Mouse (Mus musculus): ENCODE measurements around the gene Lmf1. TPM values are rescaled to one million over a fixed set of nuclear protein-coding genes. Genes with fewer than 3 reads are reported as not detected.
A peak's percentile ranks its signal among the peaks of the same experiment; 100 is the strongest.

Gene Lmf1
- polyA plus RNA-seq, 1 experiment from 2014 or later, result 34.9 TPM

DNA sequence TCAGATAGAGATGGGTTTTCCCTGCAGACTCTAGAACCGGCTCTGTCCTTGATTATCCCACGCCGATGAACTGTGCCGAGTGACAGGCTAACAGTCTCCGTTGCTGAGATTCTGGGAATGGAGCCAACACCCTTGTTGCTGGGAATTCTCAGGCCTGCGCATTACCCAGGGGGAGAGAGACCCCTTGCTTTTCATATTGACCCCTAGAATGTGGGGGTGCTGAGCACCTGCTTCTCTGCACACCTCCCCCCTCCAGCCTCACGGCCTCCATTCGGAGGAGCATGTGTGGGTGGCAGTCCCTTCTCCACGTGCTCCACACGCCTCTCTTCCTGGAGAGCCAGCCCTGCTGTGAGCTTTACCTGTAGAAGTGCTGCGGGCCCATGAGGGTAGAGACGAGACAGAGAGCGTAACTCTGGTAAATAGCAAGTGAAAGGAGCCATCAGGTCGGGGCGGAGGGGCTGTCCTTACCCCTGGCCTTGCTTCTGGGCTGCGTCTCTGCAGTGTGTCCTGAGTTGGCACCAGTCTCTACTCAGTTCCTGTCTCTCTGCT, 39.7 kb downstream of the Lmf1 start:
- H3K27ac ChIP-seq (ENCODE audit: low read depth, low read length), result no peak overlapping the region; the same call in 1 of the 2 replicates
- peaks cover 6% of the 10 kb centered on the region for H3K4me1 ChIP-seq (ENCODE audit: control insufficient read depth, insufficient read depth, low read length)
- no peak overlapping the region for H3K4me2 ChIP-seq
- H3K27me3 ChIP-seq (ENCODE audit: control insufficient read depth, insufficient read depth, low read length), result no peaks in the 10 kb centered on the region
- no peak overlapping the region for H3K4me3 ChIP-seq (ENCODE audit: low read depth, low read length)
- peaks cover 3% of the 10 kb centered on the region; the same call in 1 of the 2 replicates for H3K36me3 ChIP-seq (ENCODE audit: control insufficient read depth, insufficient read depth, low read length)
- WGBS (ENCODE audit: insufficient replicate concordance), result 55% methylated on average over 16 of the region's 16 CpGs
- H3K9me3 ChIP-seq (replicated peaks; ENCODE audit: control insufficient read depth, low read length), result no peaks in the 10 kb centered on the region
- 0 out of 2 replicates have a peak, but pooled peaks have one; percentile 10 for ATAC-seq (replicated peaks; ENCODE audit: insufficient number of reproducible peaks, low FRiP score, low TSS enrichment)
- H3K9ac ChIP-seq (ENCODE audit: low read depth, low read length), result no peak overlapping the region

DNA sequence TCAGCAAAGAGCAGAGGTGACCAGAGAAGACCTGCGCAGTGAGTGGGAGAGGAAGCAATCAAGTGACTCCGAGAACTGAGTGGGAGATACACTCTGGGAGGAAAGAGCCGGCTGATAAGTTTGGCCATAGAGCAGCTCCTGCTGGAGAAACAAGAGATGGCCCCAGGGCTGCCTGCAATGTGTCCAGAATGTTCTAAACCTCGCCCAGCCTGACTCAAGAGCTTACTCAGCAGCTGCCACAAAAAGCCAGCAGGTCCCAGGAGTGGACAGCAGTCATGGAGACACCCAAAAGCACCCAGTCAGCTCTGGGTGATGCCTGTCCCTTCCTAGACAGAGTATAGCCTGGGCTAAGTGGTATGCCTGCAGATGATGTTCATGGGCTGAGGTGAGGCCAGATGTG, 44.6 kb downstream of the Lmf1 start:
- Histone ChIP-seq H3K27me3 (ENCODE audit: control insufficient read depth, insufficient read depth, low read length) (no peaks in the 10 kb centered on the region), H3K27ac (ENCODE audit: low read depth, low read length) (no peak overlapping the region), H3K4me2 (no peak overlapping the region), H3K9me3 (replicated peaks; ENCODE audit: control insufficient read depth, low read length) (no peaks in the 10 kb centered on the region), H3K36me3 (ENCODE audit: control insufficient read depth, insufficient read depth, low read length) (peaks cover 3% of the 10 kb centered on the region; the same call in 1 of the 2 replicates), H3K9ac (ENCODE audit: low read depth, low read length) (no peak overlapping the region), H3K4me3 (ENCODE audit: low read depth, low read length) (no peak overlapping the region), H3K4me1 (ENCODE audit: control insufficient read depth, insufficient read depth, low read length) (peaks cover 19% of the 10 kb centered on the region)
- no peak for ATAC-seq (replicated peaks; ENCODE audit: insufficient number of reproducible peaks, low FRiP score, low TSS enrichment)
- 82% methylated on average over 4 of the region's 4 CpGs for WGBS (ENCODE audit: insufficient replicate concordance)

DNA sequence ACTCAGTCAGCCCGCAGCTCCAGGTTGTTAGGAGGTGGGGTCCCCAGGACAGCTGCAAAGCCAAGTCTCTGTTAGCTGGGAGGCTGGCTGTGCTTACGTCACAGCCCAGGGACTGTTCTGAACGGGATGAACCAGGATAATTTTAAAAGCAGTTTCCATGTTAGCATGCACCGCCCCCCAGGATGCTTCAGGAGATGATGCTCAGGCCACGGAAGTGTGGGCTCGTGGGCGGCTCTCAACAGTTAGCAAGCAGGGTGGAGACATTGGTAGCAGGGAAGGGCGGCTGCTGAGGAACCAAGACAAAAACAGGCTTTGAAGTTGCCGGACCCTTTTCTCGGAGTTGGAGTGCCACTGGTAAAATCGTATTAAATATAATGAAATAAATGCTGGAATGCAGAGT, 45.0 kb downstream of the Lmf1 start:
- H3K36me3 ChIP-seq (ENCODE audit: control insufficient read depth, insufficient read depth, low read length), result peaks cover 3% of the 10 kb centered on the region; the same call in 1 of the 2 replicates
- no peak for ATAC-seq (replicated peaks; ENCODE audit: insufficient number of reproducible peaks, low FRiP score, low TSS enrichment)
- no peak overlapping the region for H3K4me3 ChIP-seq (ENCODE audit: low read depth, low read length)
- no peaks in the 10 kb centered on the region for H3K27me3 ChIP-seq (ENCODE audit: control insufficient read depth, insufficient read depth, low read length)
- peaks cover 14% of the 10 kb centered on the region for H3K4me1 ChIP-seq (ENCODE audit: control insufficient read depth, insufficient read depth, low read length)
- no peaks in the 10 kb centered on the region for H3K9me3 ChIP-seq (replicated peaks; ENCODE audit: control insufficient read depth, low read length)
- no peak overlapping the region for H3K27ac ChIP-seq (ENCODE audit: low read depth, low read length)
- no peak overlapping the region for H3K9ac ChIP-seq (ENCODE audit: low read depth, low read length)
- H3K4me2 ChIP-seq, result no peak overlapping the region
- 83% methylated on average over 11 of the region's 11 CpGs for WGBS (ENCODE audit: insufficient replicate concordance)

DNA sequence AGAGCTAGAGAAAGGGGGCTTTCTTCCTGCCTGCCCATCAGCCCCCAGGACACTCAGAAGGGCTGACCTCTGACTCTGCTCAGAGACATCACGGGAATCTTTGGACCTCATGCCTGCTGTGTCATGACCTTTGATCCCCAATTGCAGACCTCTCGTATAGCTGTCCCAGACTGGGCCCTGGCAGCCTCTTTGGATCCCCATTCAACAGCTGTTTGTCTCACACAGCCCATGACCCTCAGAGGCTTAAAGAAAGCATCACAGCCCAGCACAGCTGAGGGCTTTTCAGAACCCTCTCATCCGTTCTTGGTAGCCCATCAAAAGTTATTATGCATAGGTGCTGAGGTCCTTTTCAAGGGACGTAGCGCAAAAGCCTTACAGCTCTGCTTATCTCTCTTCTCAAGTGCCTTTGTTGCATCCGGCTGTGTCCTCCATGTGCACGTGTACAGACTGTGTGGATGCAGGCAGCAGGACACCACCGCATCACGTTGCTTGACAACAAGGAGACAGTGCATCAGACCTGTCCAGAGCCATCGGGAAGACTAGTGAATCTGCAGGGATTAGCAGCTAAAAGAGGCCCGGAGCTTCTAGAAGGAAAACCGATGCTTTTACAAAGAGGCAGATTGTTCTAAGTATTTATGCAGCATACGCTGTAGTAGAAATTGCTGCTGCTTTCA, 45.7 kb downstream of the Lmf1 start:
- Histone ChIP-seq H3K27ac (ENCODE audit: low read depth, low read length) (no peak overlapping the region), H3K36me3 (ENCODE audit: control insufficient read depth, insufficient read depth, low read length) (peaks cover 3% of the 10 kb centered on the region; the same call in 1 of the 2 replicates), H3K9me3 (replicated peaks; ENCODE audit: control insufficient read depth, low read length) (no peaks in the 10 kb centered on the region), H3K4me1 (ENCODE audit: control insufficient read depth, insufficient read depth, low read length) (peaks cover 14% of the 10 kb centered on the region), H3K9ac (ENCODE audit: low read depth, low read length) (no peak overlapping the region), H3K27me3 (ENCODE audit: control insufficient read depth, insufficient read depth, low read length) (no peaks in the 10 kb centered on the region), H3K4me2 (no peak overlapping the region), H3K4me3 (ENCODE audit: low read depth, low read length) (no peak overlapping the region)
- WGBS (ENCODE audit: insufficient replicate concordance), result 54% methylated on average over 13 of the region's 13 CpGs
- no peak for ATAC-seq (replicated peaks; ENCODE audit: insufficient number of reproducible peaks, low FRiP score, low TSS enrichment)

DNA sequence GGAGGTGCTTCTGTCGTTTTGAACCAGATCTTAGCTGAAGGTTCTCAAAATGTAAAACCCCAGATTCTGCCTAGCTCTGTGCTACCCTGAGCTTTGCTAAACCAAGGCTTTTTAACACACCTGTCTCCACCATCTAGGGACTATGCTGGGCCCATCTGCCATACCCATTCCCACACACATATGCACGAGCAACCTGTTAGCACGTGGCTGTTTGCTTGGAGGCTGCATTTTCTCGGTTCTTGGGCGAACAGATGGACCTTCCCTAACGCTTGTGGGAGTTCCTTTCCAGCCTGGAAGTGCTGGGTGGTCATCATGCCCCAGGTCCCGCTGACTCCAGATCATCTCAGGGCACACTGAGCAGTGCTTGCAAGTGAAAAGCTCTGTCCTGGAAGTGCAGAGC, 46.4 kb downstream of the Lmf1 start:
- H3K4me1 ChIP-seq (ENCODE audit: control insufficient read depth, insufficient read depth, low read length), result peaks cover 14% of the 10 kb centered on the region
- H3K27ac ChIP-seq (ENCODE audit: low read depth, low read length), result no peak overlapping the region
- no peaks in the 10 kb centered on the region for H3K9me3 ChIP-seq (replicated peaks; ENCODE audit: control insufficient read depth, low read length)
- 80% methylated on average over 7 of the region's 7 CpGs for WGBS (ENCODE audit: insufficient replicate concordance)
- H3K9ac ChIP-seq (ENCODE audit: low read depth, low read length), result no peak overlapping the region
- H3K4me2 ChIP-seq, result no peak overlapping the region
- H3K4me3 ChIP-seq (ENCODE audit: low read depth, low read length), result no peak overlapping the region
- no peaks in the 10 kb centered on the region for H3K27me3 ChIP-seq (ENCODE audit: control insufficient read depth, insufficient read depth, low read length)
- no peak for ATAC-seq (replicated peaks; ENCODE audit: insufficient number of reproducible peaks, low FRiP score, low TSS enrichment)
- H3K36me3 ChIP-seq (ENCODE audit: control insufficient read depth, insufficient read depth, low read length), result peaks cover 3% of the 10 kb centered on the region; the same call in 1 of the 2 replicates

DNA sequence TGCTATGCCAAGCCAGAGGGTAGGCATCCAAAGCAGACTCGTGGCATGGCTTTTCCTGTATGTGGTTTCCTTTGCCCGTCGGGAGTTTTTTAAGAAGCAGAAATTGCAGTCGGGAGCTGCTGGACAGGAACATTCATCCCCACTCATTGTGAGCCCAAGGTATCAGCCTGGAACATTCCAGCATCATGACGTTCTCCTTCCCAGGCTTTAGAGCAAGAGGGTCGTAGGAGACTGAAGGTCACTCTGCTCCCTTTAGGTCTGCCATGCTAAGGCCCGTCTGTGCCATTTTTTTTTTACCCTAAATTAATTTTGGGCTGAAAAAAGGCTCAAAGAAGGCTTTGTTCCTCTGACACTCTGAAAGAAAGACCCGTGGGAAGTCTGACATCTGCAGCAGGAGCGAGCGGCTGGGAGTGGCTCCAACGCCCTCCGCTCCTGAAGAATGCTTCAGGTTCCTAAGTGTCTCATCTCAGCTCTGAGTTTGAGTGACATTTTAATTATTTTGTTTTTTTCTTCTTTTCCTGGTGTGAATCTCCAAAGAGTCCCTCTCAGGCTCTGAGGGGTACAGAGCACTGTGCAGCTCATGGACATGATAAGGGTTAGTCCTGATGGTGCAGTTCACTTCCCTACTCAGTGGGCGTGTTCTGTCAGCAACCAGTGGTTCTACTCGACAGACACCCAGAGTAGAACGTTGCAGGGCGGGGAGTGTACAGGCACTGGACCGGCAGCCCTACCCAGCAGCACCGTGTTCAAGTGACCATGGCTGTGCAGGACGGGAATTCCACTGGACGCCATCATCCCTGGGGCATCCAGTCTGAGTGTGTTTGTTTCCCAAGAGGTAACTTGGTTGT, 47.5 kb downstream of the Lmf1 start:
- no peaks in the 10 kb centered on the region for H3K36me3 ChIP-seq (ENCODE audit: control insufficient read depth, insufficient read depth, low read length)
- H3K9ac ChIP-seq (ENCODE audit: low read depth, low read length), result peak overlapping the region; percentile 39; the same call in 1 of the 2 replicates
- peak overlapping the region; percentile 16; the same call in 1 of the 2 replicates for H3K4me2 ChIP-seq
- H3K27me3 ChIP-seq (ENCODE audit: control insufficient read depth, insufficient read depth, low read length), result no peaks in the 10 kb centered on the region
- H3K9me3 ChIP-seq (replicated peaks; ENCODE audit: control insufficient read depth, low read length), result no peaks in the 10 kb centered on the region
- H3K4me3 ChIP-seq (ENCODE audit: low read depth, low read length), result no peak overlapping the region
- H3K4me1 ChIP-seq (ENCODE audit: control insufficient read depth, insufficient read depth, low read length), result peaks cover 14% of the 10 kb centered on the region
- no peak for ATAC-seq (replicated peaks; ENCODE audit: insufficient number of reproducible peaks, low FRiP score, low TSS enrichment)
- WGBS (ENCODE audit: insufficient replicate concordance), result 55% methylated on average over 20 of the region's 20 CpGs
- H3K27ac ChIP-seq (ENCODE audit: low read depth, low read length), result no peak overlapping the region; the same call in 1 of the 2 replicates

DNA sequence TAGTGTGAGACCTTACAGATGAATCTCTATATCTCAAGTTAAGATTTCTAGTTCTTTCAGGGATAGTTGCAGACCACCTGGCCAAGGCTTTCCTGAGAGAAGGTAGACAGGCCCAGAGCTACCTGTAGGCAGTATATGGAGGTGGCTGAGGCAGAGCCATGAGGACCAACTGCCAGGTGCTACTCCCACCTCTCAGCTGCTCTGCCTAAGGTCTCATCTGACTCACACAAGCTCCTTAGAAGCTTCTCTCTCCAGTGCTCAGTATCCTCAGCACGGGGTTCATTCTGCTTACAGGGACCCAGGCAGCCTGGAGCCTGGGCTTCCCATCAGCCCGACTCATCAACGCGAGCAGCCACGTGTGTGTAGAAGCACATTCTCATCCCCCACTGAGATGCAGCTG, 51.4 kb downstream of the Lmf1 start:
- no peak overlapping the region for H3K4me2 ChIP-seq
- no peak for ATAC-seq (replicated peaks; ENCODE audit: insufficient number of reproducible peaks, low FRiP score, low TSS enrichment)
- 88% methylated on average over 5 of the region's 5 CpGs for WGBS (ENCODE audit: insufficient replicate concordance)
- peaks cover 14% of the 10 kb centered on the region for H3K4me1 ChIP-seq (ENCODE audit: control insufficient read depth, insufficient read depth, low read length)
- no peaks in the 10 kb centered on the region; the same call in 1 of the 2 replicates for H3K36me3 ChIP-seq (ENCODE audit: control insufficient read depth, insufficient read depth, low read length)
- no peak overlapping the region for H3K4me3 ChIP-seq (ENCODE audit: low read depth, low read length)
- no peak overlapping the region for H3K9ac ChIP-seq (ENCODE audit: low read depth, low read length)
- no peaks in the 10 kb centered on the region for H3K27me3 ChIP-seq (ENCODE audit: control insufficient read depth, insufficient read depth, low read length)
- H3K27ac ChIP-seq (ENCODE audit: low read depth, low read length), result no peak overlapping the region
- H3K9me3 ChIP-seq (replicated peaks; ENCODE audit: control insufficient read depth, low read length), result no peaks in the 10 kb centered on the region

DNA sequence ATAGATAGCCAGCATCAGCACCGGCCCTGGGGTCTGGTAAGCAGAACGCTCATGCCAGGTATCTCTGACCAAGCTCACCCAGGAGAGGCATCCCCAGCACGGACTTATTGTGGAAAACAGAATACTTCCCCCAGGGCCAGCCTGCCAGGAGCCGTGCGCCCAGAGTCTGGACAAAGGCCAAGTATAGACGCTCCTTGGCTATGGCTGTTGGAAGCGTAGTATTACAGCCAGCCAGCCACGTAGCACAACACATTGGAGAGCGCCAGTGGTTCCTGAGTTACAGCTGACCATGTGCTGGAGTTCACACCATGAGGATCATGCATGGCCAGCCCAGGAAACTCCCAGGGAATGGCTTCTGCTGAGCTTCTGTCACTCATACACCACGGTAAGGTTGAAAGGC, 55.2 kb downstream of the Lmf1 start:
- Histone ChIP-seq H3K4me2 (no peak overlapping the region), H3K4me3 (ENCODE audit: low read depth, low read length) (no peak overlapping the region), H3K27ac (ENCODE audit: low read depth, low read length) (no peak overlapping the region), H3K36me3 (ENCODE audit: control insufficient read depth, insufficient read depth, low read length) (no peaks in the 10 kb centered on the region; the same call in 1 of the 2 replicates), H3K9ac (ENCODE audit: low read depth, low read length) (no peak overlapping the region), H3K4me1 (ENCODE audit: control insufficient read depth, insufficient read depth, low read length) (no peaks in the 10 kb centered on the region), H3K9me3 (replicated peaks; ENCODE audit: control insufficient read depth, low read length) (no peaks in the 10 kb centered on the region), H3K27me3 (ENCODE audit: control insufficient read depth, insufficient read depth, low read length) (no peaks in the 10 kb centered on the region)
- 90% methylated on average over 10 of the region's 10 CpGs for WGBS (ENCODE audit: insufficient replicate concordance)
- ATAC-seq (replicated peaks; ENCODE audit: insufficient number of reproducible peaks, low FRiP score, low TSS enrichment), result no peak
